Mouse (Mus musculus) forebrain, embryonic 10.5 days (tissue): ENCODE data around the gene Casc3. TPM values are rescaled to one million over a fixed set of nuclear protein-coding genes. Genes with fewer than 3 reads are reported as not detected.

Source experiments
- DNase-seq: peaks from one replicate; pipeline ENCODE4 v3.0.0-alpha.2; 2017; ENCODE audit warnings: low spot score; ENCODE audit errors: extremely low spot score
- H3K27ac ChIP-seq: fragments of 300-500 bp; sonication (generic); 2 replicates; pipeline ENCODE4 v1.5.1; 2016; ENCODE audit warnings: mild to moderate bottlenecking
- H3K27me3 ChIP-seq: fragments of 300-500 bp; sonication (generic); 2 replicates; pipeline ENCODE4 v1.6.1; 2016; ENCODE audit warnings: mild to moderate bottlenecking; ENCODE audit not compliant: poor library complexity, severe bottlenecking
- H3K36me3 ChIP-seq: fragments of 300-500 bp; sonication (generic); replicated peaks from 2 replicates; pipeline ENCODE4 v1.6.1; 2016; ENCODE audit warnings: mild to moderate bottlenecking, moderate library complexity
- H3K4me1 ChIP-seq: fragments of 300-500 bp; sonication (generic); 2 replicates; pipeline ENCODE4 v1.6.1; 2016
- H3K4me3 ChIP-seq: fragments of 300-500 bp; sonication (generic); 2 replicates; pipeline ENCODE4 v1.5.1; 2016; ENCODE audit warnings: mild to moderate bottlenecking, moderate library complexity
- H3K9me3 ChIP-seq: fragments of 300-500 bp; sonication (generic); 2 replicates; pipeline ENCODE4 v1.6.1; 2016; ENCODE audit warnings: mild to moderate bottlenecking, moderate library complexity
- WGBS: fragments of 180-500 bp; shearing (Covaris S2); methylation state at CpG from one replicate; pipeline ENCODE4 v1.1.7; 2016; 5-methylcytosine and 5-hydroxymethylcytosine counted together
- polyA plus RNA-seq: library from polyadenylated mRNA; unstranded; fragments of >200 nt; fragmentation: Nextera tagmentation; extraction: Ambion mirVana; gene quantifications from 2 replicates; pipeline ENCODE4 v1.2.1, GENCODE M21; 2016

The Casc3 gene
- polyA plus RNA-seq, 1 experiment from 2014 or later = 45.7 TPM

DNA sequence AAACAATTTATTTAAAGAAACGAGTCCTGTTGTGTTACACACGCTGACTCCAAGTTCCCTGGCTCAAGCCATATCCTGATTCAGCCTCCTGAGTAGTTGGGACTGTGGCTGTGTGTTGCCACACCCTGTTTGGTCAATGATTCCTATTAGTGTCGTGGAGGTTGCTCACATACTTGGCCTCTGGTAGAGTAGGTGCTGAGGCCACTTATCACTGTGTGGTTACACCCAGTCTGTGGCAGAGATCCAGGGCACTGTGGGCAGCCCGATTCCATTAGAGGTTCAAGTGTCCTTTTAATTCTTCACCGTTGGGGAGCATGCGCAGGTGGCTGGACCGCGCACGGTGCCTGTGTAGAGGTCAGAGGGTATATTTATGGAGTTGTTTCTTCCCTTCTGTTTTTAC is 69.2 kb downstream of the Casc3 start:
- peaks cover 71% of the 10 kb centered on the region for H3K36me3 ChIP-seq
- H3K4me1 ChIP-seq = peaks cover 24% of the 10 kb centered on the region; the same call in 1 of the 2 replicates
- H3K27me3 ChIP-seq = no peaks in the 10 kb centered on the region
- no peak for DNase-seq
- WGBS = 95% methylated on average over 9 of the region's 9 CpGs
- H3K27ac ChIP-seq = no peak overlapping the region
- no peak overlapping the region for H3K4me3 ChIP-seq
- no peaks in the 10 kb centered on the region for H3K9me3 ChIP-seq

DNA sequence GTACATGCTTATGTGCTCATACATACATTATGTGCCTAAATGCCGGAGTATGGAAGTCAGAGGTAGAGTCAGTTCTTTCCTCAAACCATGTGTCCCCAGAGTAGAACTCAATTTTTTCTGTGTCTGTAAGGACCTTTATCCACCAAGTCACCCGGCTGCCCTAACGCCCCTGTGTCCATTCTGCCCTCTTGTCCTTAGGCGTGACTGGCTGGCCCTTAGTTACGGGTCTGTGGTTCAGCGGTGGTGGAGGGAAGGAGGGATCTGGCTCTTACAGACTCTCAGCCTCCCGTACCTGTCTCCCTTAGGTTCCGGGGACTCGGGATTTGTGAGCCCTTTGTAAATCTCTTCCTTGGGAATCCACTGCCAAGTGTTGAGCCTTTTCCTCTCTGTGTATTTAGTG is 72.3 kb downstream of the Casc3 start:
- DNase-seq = no peak
- peaks cover 15% of the 10 kb centered on the region; the same call in 1 of the 2 replicates for H3K4me1 ChIP-seq
- H3K27ac ChIP-seq = no peak overlapping the region
- H3K36me3 ChIP-seq = peaks cover 58% of the 10 kb centered on the region
- no peaks in the 10 kb centered on the region for H3K27me3 ChIP-seq
- WGBS = 76% methylated on average over 9 of the region's 9 CpGs
- no peak overlapping the region for H3K4me3 ChIP-seq
- H3K9me3 ChIP-seq = no peaks in the 10 kb centered on the region

Other genes with a start within 250 kb of the Casc3 start
- 62.8 and 65.6 TPM in 2 replicates for gene Ormdl3, start 217.5 kb upstream of the Casc3 start, polyA plus RNA-seq
- gene Lrrc3c, start 206.6 kb upstream of the Casc3 start, polyA plus RNA-seq = not detected in 2 replicates
- gene Gm12355, start 179.2 kb upstream of the Casc3 start, polyA plus RNA-seq = 1.4 and 1.5 TPM in 2 replicates
- not detected in 2 replicates for gene Gsdma3, start 178.5 kb upstream of the Casc3 start, polyA plus RNA-seq
- gene Gsdma2, start 158.1 kb upstream of the Casc3 start, polyA plus RNA-seq = not detected in 2 replicates
- gene Gsdma, start 140.6 kb upstream of the Casc3 start, polyA plus RNA-seq = not detected in 2 replicates
- gene Psmd3, start 122.4 kb upstream of the Casc3 start, polyA plus RNA-seq = 255 and 259 TPM in 2 replicates
- gene Csf3, start 103.6 kb upstream of the Casc3 start, polyA plus RNA-seq = not detected in 2 replicates
- 69.7 and 77.3 TPM in 2 replicates for gene Med24, start 75.5 kb upstream of the Casc3 start, polyA plus RNA-seq
- gene Thra, start 64.3 kb upstream of the Casc3 start, polyA plus RNA-seq = 9.5 and 10.9 TPM in 2 replicates
- 1.5 TPM in 2 replicates for gene Nr1d1, start 29.6 kb upstream of the Casc3 start, polyA plus RNA-seq
- 22.9 and 24.1 TPM in 2 replicates for gene Msl1, start 9.4 kb upstream of the Casc3 start, polyA plus RNA-seq
- gene Rapgefl1, start 31.9 kb downstream of the Casc3 start, polyA plus RNA-seq = 1.00 and 1.2 TPM in 2 replicates
- 4.5 and 4.7 TPM in 2 replicates for gene Wipf2, start 58.7 kb downstream of the Casc3 start, polyA plus RNA-seq
- gene Cdc6, start 102.9 kb downstream of the Casc3 start, polyA plus RNA-seq = 68.7 and 75.8 TPM in 2 replicates
- 16.9 and 19.3 TPM in 2 replicates for gene Rara, start 122.9 kb downstream of the Casc3 start, polyA plus RNA-seq
- 0.20 and 0.24 TPM in 2 replicates for gene Gjd3, start 178.1 kb downstream of the Casc3 start, polyA plus RNA-seq
- gene Top2a, start 219.3 kb downstream of the Casc3 start, polyA plus RNA-seq = 366 and 373 TPM in 2 replicates
- 364 and 368 TPM in 2 replicates for gene Igfbp4, start 236.3 kb downstream of the Casc3 start, polyA plus RNA-seq